Mouse (Mus musculus): ENCODE results near the gene Arf3. TPM values are rescaled to one million over a fixed set of nuclear protein-coding genes. Genes with fewer than 3 reads are reported as not detected.
A peak's percentile ranks its signal among the peaks of the same experiment; 100 is the strongest.

The Arf3 gene
- polyA plus RNA-seq, 1 experiment: 74.0 TPM

- no peak for DNase-seq (ENCODE audit: low spot score)
Observed at GRCm38 (mm10) chr15:98717301-98717700, 45.7 kb downstream of the Arf3 start.

- no peak for DNase-seq (ENCODE audit: low spot score)
Observed at GRCm38 (mm10) chr15:98714230-98714652, 48.8 kb downstream of the Arf3 start.

- peak; percentile 49 for DNase-seq (ENCODE audit: low spot score)
Observed at GRCm38 (mm10) chr15:98710442-98710841, 52.6 kb downstream of the Arf3 start.

DNA sequence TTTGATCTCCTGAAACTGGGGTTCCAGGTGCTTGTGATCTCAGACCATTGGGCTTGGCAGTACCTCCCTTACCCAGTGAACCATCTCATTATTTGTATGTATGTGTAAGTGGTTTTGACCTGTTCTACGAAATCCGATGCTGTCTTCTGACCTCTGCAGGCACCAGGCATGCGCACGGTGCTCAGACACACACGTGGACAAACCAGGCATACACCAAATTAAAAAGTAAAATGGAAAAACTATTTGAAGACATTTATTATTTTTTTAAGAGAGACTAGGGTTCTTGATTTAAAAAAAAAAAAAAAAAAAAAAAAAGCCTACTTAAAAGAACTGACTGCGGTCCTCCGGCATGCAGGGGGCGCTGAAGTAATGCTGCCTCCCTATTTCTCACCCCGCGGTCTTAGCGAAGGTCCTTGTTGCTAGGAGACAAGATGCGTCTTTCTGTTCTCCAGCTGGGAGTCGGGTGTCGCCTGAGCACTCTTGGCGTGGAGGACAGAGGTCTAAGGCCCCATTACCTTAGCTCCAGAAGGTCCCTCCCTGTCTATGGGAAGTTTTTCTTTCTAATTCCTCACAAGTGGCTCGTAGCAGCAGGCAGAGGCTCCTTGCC is 55.1 kb downstream of the Arf3 start, which contains the start of gene Ccdc65:
Gene Ccdc65, plus strand, starts transcription at position 442 of the 607 bp plus-strand sequence.
- peak; percentile 62 for DNase-seq (ENCODE audit: low spot score)

GRCm38 (mm10) chr15:98704312-98704711 is 58.7 kb downstream of the Arf3 start:
- DNase-seq (ENCODE audit: low spot score): no peak

- peak; percentile 77 for DNase-seq (ENCODE audit: low spot score)
Observed at GRCm38 (mm10) chr15:98699190-98700105, 63.6 kb downstream of the Arf3 start.

DNA sequence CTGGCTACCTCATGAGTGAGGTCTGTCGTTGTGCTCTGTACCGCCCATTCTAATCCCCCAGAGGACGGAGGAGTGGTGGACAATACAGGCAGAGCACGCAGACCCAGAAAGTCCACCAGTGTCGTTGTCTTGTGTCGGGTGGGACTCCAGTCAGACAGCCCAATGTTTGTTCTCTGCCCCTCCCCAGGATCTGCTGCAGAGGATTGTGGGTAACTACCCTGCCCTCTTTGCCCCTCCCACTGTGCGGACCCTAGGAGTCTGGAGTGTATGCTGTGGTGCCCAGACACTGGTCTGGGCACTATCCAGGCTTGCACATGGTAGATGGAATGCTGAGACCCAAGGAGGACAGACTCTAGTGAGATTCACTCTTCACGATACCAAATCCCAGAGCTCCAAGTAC is 66.8 kb downstream of the Arf3 start:
- no peak for DNase-seq (ENCODE audit: low spot score)

DNA sequence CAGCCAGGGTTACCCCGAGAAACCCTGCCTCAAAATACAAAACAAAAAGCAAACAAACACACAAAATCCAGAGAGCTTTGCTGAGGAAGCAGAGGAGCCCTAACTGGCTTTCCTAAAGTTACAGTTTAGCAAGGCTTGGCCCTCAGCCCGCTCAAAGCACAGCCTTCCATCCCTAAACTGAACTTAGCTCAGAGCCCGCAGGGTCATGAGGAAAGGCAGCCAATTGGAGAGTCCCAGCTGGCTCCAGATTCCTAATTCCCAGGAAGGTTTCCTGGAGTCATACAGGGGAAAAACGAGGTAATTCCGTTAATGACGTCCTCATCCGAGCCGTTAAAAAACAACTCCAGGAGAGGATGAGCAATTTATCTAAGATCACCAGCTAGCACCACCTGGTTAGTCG is 67.3 kb downstream of the Arf3 start:
- DNase-seq (ENCODE audit: low spot score): no peak

DNA sequence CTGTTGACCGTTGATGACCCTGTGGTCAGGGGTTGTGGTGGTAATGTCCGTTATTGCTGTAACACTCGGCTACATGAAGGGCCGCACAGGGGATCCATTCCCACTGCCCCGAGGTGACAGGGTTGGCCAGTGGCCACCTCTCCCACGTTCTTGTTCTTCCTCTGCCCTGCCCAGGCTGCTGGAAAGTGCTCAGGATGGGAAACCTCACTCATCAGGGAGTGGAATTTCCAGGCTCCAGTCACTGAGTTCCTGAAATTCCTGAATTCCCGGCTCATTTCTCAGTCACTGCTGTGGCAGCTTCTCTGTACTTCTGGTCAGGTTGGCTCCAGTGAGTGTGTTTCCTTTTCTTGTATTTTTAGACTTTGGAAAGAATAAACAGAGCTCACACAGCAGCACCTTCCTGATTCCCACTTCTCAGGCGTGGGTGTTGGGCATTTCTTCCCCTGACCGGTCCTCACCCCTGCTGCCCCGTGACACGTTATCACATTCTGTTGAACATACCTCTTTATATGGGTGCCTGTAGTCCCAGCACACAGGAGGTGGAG is 70.8 kb downstream of the Arf3 start:
- DNase-seq (ENCODE audit: low spot score): no peak

DNA sequence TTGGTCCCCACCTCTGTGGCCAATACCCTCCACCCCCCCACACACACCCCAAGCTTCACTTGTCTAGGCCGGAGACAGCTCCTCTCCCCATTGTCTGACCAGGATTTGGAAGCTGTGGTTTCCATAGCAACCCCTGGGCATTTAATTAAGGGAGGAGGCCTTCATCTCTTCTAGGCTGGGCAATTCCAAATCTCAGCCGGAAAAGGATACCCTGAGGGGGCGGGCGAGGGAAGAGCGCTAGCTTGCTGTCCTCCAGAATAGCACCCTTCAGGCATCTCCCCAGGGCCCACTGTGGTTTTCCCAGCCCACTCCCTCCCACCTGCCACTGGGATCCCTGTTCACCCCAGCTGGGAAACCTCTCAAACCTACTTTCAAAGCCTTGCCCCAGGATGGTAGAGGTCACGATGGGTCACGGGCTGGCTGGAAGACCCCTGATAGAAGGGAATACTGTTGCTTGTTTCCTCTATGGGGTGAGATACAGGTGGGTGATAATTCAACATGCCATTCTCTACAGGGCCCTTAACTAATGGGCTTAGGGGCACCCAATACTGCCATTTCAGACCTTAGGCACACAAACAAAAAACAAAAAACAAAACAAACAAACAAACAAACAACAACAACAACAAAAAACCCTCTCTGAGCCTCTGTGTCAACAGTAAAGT is 71.4 kb downstream of the Arf3 start:
- DNase-seq (ENCODE audit: low spot score): no peak

DNA sequence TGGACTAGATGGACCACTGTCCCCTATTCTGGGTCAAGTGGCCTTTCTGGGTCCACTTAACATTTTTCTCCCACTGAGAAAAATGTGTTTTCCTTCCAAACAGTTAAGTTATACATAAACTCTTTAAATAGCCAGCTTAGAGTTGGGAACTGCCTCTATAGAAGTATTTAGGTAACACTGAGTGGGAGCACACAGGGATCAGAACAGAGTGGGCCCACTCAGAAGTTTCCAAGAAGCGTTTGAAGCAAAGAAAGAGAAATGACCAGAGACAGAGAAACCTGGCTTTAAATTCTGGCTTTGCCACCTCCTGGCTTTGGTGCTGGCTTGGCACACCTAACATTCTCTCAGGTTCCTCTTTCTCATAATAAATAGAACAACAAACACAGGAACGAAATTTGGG is 73.3 kb downstream of the Arf3 start:
- DNase-seq (ENCODE audit: low spot score): no peak

Other genes starting within 250 kb of the Arf3 start
- 38.2 and 42.7 TPM in 2 replicates for gene Kansl2, start 228.9 kb downstream of the Arf3 start, polyA plus RNA-seq (2012; rRNA removed)
- gene Ccnt1, start 192.3 kb downstream of the Arf3 start, polyA plus RNA-seq (2012; rRNA removed): 14.3 and 16.4 TPM in 2 replicates
- not detected in 2 replicates for gene 4930415O20Rik, start 192.2 kb downstream of the Arf3 start, polyA plus RNA-seq (2012; rRNA removed)
- gene Adcy6, start 153.1 kb downstream of the Arf3 start, polyA plus RNA-seq (2012; rRNA removed): 43.2 and 53.3 TPM in 2 replicates
- gene Cacnb3, start 132.4 kb downstream of the Arf3 start, polyA plus RNA-seq (2012; rRNA removed): 75.2 and 79.8 TPM in 2 replicates
- gene Ddx23, start 100.3 kb downstream of the Arf3 start, polyA plus RNA-seq (2012; rRNA removed): 34.0 and 45.1 TPM in 2 replicates
- 2.1 and 3.0 TPM in 2 replicates for gene Rnd1, start 85.8 kb downstream of the Arf3 start, polyA plus RNA-seq (2012; rRNA removed)
- 3.1 and 4.5 TPM in 2 replicates for gene Ccdc65, start 55.0 kb downstream of the Arf3 start, polyA plus RNA-seq (2012; rRNA removed)
- 11.7 and 15.9 TPM in 2 replicates for gene Fkbp11, start 35.0 kb downstream of the Arf3 start, polyA plus RNA-seq (2012; rRNA removed)
- 4.0 and 6.8 TPM in 2 replicates for gene Wnt10b, start 14.9 kb upstream of the Arf3 start, polyA plus RNA-seq (2012; rRNA removed)
- gene Wnt1, start 26.6 kb upstream of the Arf3 start, polyA plus RNA-seq (2012; rRNA removed): 0.04 and 0.09 TPM in 2 replicates
- 0.04 and 0.08 TPM in 2 replicates for gene Ddn, start 46.3 kb upstream of the Arf3 start, polyA plus RNA-seq (2012; rRNA removed)
- gene Prkag1, start 68.3 kb upstream of the Arf3 start, polyA plus RNA-seq (2012; rRNA removed): 83.1 and 89.5 TPM in 2 replicates
- 25.7 and 39.0 TPM in 2 replicates for gene Kmt2d, start 108.0 kb upstream of the Arf3 start, polyA plus RNA-seq (2012; rRNA removed)
- gene Rhebl1, start 131.3 kb upstream of the Arf3 start, polyA plus RNA-seq (2012; rRNA removed): 10.2 and 12.4 TPM in 2 replicates
- 1.7 and 1.9 TPM in 2 replicates for gene Dhh, start 135.3 kb upstream of the Arf3 start, polyA plus RNA-seq (2012; rRNA removed)
- 32.8 and 43.4 TPM in 2 replicates for gene Lmbr1l, start 155.0 kb upstream of the Arf3 start, polyA plus RNA-seq (2012; rRNA removed)
- gene Tuba1b, start 171.4 kb upstream of the Arf3 start, polyA plus RNA-seq (2012; rRNA removed): 677 and 758 TPM in 2 replicates
- 0.30 and 0.38 TPM in 2 replicates for gene Gm49450, start 190.3 kb upstream of the Arf3 start, polyA plus RNA-seq (2012; rRNA removed)
- 279 and 332 TPM in 2 replicates for gene Tuba1a, start 190.5 kb upstream of the Arf3 start, polyA plus RNA-seq (2012; rRNA removed)